Mouse (Mus musculus) ES-E14 (cell line): ENCODE data around the gene Vmn1r202.
"Not testable (repeated sequence)": the region's sequence is repeated elsewhere in the genome, so short reads cannot be mapped to it uniquely, and the experiment has no call there.

Experiments used
- CHD2 ChIP-seq: IDR thresholded peaks from 2 replicates; pipeline ENCODE4 v1.6.1; 2014; ENCODE audit warnings: mild to moderate bottlenecking, low read depth, low read length, inconsistent platforms
- MAFK ChIP-seq: IDR thresholded peaks from 2 replicates; pipeline ENCODE4 v1.6.1; 2014; ENCODE audit warnings: mild to moderate bottlenecking, low read depth, low read length, inconsistent platforms; ENCODE audit not compliant: insufficient read depth
- ZC3H11A ChIP-seq: IDR thresholded peaks from 2 replicates; pipeline ENCODE4 v1.6.1; 2012; ENCODE audit warnings: low read depth, mild to moderate bottlenecking, inconsistent platforms, low read length, borderline replicate concordance

GRCm38 (mm10) chr13:22552898-22553297, 47.7 kb upstream of the Vmn1r202 start, which contains the start of gene Vmn1r204:
- TF ChIP-seq MAFK, ZC3H11A, CHD2: not testable (repeated sequence)
